Mouse (Mus musculus) kidney, adult 2 months (tissue): ENCODE measurements around the gene Olfr535.

ENCODE experiments used
- CTCF ChIP-seq: fragments of 200-500 bp; conservative IDR thresholded peaks from 2 replicates; pipeline ENCODE4 v1.5.1; 2011; ENCODE audit warnings: low read depth, mild to moderate bottlenecking, control low read depth, low read length, moderate library complexity, mixed read lengths; ENCODE audit not compliant: insufficient read depth, insufficient read length
- POLR2A ChIP-seq: fragments of 200-500 bp; IDR thresholded peaks from one replicate; pipeline ENCODE4 v1.6.1; 2011; ENCODE audit warnings: low read depth, low read length, control low read depth

DNA sequence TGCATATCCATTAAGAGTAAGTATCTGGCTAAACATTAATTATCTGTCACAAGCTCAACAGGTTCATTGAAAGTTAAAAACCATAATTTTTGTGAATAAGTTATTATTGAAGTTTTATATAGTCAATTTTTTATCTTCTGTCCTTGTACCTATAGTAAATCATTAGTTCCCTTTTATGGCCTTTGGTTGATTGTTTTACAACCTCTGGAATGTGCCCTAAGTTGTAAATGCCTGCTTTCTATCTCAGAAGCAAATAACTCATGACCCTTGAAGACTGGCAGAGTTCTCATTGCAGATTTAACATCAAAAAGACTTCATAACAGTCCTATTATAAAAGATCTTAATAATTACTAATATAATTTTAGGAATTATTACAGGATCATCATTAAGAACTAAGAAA is 10.7 kb downstream of the Olfr535 start:
- no peak for TF ChIP-seq CTCF
- TF ChIP-seq POLR2A, result no peak
